Mouse (Mus musculus) hindbrain, embryonic 11.5 days (tissue): ENCODE data around the gene Fgr. TPM values are rescaled to one million over a fixed set of nuclear protein-coding genes. Genes with fewer than 3 reads are reported as not detected.

ENCODE experiments used
- ATAC-seq: fragments of 200-750 bp; cut with Nextera tagmentation; 2 replicates; pipeline ENCODE4 v1.8.0; 2017; ENCODE audit warnings: mild to moderate bottlenecking, moderate TSS enrichment, moderate library complexity; ENCODE audit not compliant: low FRiP score
- DNase-seq: peaks from one replicate; pipeline ENCODE4 v3.0.0-alpha.2; 2015; ENCODE audit warnings: low spot score
- H3K27ac ChIP-seq: fragments of 300-500 bp; sonication (generic); 2 replicates; pipeline ENCODE4 v1.5.1; 2014; ENCODE audit warnings: mild to moderate bottlenecking, low read depth, low read length
- H3K27me3 ChIP-seq: fragments of 300-500 bp; sonication (generic); 2 replicates; pipeline ENCODE4 v1.6.1; 2014; ENCODE audit warnings: mild to moderate bottlenecking, low read length, moderate library complexity, mixed read lengths; ENCODE audit not compliant: control insufficient read depth, insufficient read depth
- H3K36me3 ChIP-seq: fragments of 300-500 bp; sonication (generic); 2 replicates; pipeline ENCODE4 v1.6.1; 2014; ENCODE audit warnings: mild to moderate bottlenecking, low read length, moderate library complexity, mixed read lengths; ENCODE audit not compliant: control insufficient read depth, insufficient read depth
- H3K4me1 ChIP-seq: fragments of 300-500 bp; sonication (generic); replicated peaks from 2 replicates; pipeline ENCODE4 v1.6.1; 2014; ENCODE audit warnings: low read length, mixed read lengths; ENCODE audit not compliant: control insufficient read depth, insufficient read depth
- H3K4me2 ChIP-seq: fragments of 300-500 bp; sonication (generic); replicated peaks from 2 replicates; pipeline ENCODE4 v1.6.1; 2014; ENCODE audit warnings: mild to moderate bottlenecking, low read depth, low read length
- H3K4me3 ChIP-seq: fragments of 300-500 bp; sonication (generic); 2 replicates; pipeline ENCODE4 v1.5.1; 2014; ENCODE audit warnings: low read depth, low read length
- H3K9ac ChIP-seq: fragments of 300-500 bp; sonication (generic); 2 replicates; pipeline ENCODE4 v1.6.1; 2014; ENCODE audit warnings: low read depth, low read length
- H3K9me3 ChIP-seq: fragments of 300-500 bp; sonication (generic); 2 replicates; pipeline ENCODE4 v1.6.1; 2016; ENCODE audit warnings: low read length; ENCODE audit not compliant: control insufficient read depth
- WGBS: fragments of 180-500 bp; shearing (Covaris S2); extraction: QIAGEN DNeasy Blood & Tissue Kit; methylation state at CpG from one replicate; pipeline ENCODE4 v1.1.7; 2014; 5-methylcytosine and 5-hydroxymethylcytosine counted together
- polyA plus RNA-seq: library from polyadenylated mRNA; unstranded; fragments of >200 nt; fragmentation: Nextera tagmentation; extraction: Ambion mirVana; gene quantifications from 2 replicates; pipeline ENCODE4 v1.2.1, GENCODE M21; 2014

Fgr gene
- polyA plus RNA-seq, 1 experiment from 2014 or later, result 0.34 TPM

DNA sequence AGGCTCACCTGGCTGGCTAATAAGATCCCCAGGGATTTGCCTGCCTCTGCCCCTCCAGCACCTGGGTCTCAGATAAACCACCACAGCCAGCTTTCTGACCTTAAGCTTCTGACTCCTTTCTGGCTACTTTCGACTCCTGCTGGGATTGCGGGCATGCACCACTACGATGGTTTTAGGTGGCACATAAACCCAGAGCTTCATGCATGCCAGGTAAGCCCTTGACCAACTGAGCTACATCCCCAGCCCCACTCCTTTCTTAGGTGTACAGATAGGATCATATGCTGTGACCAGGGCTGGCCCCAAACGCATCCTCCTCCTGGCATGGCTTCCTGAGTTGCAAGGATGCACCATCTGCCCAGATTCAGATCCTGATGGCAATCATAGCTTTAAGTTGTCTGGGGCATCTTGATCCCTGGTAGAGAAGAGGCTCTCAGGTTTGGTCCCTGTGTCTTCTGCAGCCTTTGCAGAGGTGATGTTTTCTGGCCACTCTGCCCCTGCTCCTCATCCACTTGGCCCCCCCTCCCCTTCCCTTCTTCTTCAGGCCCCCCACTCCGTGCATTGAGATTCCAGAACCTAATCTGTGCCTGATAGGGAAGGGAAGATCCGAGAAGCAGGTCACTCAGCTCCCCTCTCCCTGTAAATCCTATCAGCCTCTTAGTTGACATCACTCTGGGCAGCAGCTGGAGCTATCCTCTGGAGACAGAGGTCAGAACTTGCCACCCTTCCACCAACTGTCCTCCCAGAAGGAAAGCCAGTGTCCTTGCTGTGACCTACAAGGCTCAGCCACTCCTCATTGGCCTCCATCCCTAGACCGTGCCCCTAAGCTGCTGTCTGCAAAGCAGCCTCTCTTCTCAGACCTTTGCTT is 19.1 kb upstream of the Fgr start:
- WGBS, result 67% methylated on average over 7 of the region's 7 CpGs
- DNase-seq, result no peak
- H3K9ac ChIP-seq, result no peak overlapping the region

DNA sequence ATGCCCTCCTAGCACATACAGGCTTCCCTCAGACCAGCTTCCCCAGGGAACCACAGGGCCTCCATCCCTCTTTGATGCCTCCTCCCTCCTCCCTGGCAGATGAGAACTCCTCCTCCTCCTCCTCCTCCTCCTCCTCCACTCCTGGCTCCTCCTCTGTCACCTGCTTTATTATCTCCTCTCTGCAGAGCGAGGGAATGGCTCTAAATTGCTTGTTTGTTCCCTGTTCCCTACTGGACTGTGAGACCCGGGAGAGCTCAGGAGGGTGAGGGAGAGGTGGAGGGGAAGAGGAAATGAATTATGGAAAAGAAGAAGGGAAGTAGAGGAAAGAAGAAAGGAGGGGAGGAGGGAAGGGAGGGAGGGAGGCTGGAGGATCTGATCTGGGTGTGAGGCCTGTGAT is 18.5 kb upstream of the Fgr start:
- ATAC-seq, result no peak
- no peak overlapping the region for H3K9ac ChIP-seq
- no peak overlapping the region for H3K4me2 ChIP-seq

More for the DNA sequence above, 19.1 kb upstream of the Fgr start:
- Histone ChIP-seq H3K4me1 (peaks cover 10% of the 10 kb centered on the region), H3K36me3 (no peaks in the 10 kb centered on the region), H3K27ac (no peak overlapping the region), H3K4me2 (no peak overlapping the region), H3K9me3 (no peaks in the 10 kb centered on the region), H3K4me3 (no peak overlapping the region), H3K27me3 (no peaks in the 10 kb centered on the region)
- ATAC-seq, result no peak

DNA sequence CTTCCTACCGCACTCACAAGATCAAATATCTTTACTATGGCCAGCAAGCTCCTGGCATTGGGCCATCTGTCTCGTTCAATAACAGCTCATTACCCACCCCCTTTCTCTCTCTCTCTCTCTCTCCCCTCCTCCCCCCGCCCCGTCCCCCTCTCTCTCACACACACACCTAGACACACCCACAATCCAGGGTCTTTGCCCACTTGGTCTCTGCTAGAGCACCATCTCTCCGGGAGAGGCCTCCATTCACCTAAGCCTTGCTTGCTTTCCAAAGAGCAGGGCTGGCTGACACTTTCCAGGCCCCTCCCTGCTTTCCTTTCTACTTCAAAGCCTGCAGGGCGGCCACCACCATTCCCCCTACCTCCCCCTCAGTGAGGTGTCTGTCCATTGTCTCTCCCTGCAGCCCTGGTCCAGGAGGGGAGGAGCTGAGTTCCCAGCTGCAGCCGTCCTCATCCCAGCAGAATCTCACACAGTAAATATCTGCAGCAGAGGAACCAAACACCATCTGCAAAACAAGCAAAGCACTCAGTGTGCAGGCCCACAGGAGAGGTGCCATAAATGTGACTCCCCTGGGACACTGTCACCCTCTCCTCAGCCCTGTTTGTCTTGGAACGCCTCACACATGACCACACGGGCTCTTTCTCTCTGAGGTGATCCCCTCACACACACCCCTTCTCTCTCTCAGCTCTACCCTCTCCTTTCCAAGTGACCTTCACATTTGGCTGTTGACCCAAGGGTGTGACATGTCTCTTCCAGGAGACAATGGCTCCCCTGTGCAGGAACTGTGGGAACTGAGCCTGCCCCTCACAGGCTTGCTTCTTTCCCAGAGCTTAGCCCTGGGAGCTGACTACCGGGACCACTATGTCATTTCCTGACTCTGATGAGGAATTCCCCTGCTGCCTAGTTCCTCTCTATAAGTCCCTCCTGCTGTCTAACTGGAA is 14.9 kb upstream of the Fgr start:
- WGBS, result 1% methylated on average over 10 of the region's 10 CpGs
- Histone ChIP-seq H3K9ac (peak overlapping the region; percentile 43; the same call in 1 of the 2 replicates), H3K9me3 (no peaks in the 10 kb centered on the region), H3K36me3 (no peaks in the 10 kb centered on the region), H3K4me1 (peaks cover 10% of the 10 kb centered on the region), H3K4me2 (0 out of 2 replicates have a peak overlapping the region, but pooled peaks have one; percentile 5), H3K27ac (peak overlapping the region; percentile 89), H3K4me3 (no peak overlapping the region), H3K27me3 (no peaks in the 10 kb centered on the region)
- ATAC-seq (peak; percentile 76), DNase-seq (peak; percentile 61)

More for the DNA sequence above, 18.5 kb upstream of the Fgr start:
- peaks cover 10% of the 10 kb centered on the region for H3K4me1 ChIP-seq
- H3K27me3 ChIP-seq, result no peaks in the 10 kb centered on the region
- H3K36me3 ChIP-seq, result no peaks in the 10 kb centered on the region
- H3K27ac ChIP-seq, result no peak overlapping the region
- H3K4me3 ChIP-seq, result no peak overlapping the region
- DNase-seq, result no peak
- no peaks in the 10 kb centered on the region for H3K9me3 ChIP-seq
- WGBS, result 46% methylated on average over 2 of the region's 2 CpGs

DNA sequence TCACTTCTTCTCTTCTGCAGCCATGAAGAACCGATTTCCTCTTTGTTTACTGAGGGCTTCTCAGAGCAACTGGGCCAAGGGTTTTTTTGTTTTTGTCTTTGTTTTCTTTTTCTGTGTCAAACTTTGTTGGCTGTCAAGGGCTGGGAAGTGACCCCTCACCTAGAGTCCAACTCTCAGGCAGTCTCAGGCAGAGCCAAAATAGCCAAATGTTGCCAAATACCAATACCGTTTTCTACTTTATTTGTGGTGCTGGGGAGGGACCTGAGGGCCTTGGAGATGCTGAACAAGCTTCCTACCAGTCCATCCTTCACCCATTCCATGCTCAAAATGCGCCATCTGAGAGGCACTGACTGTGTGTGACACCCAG is 14.2 kb upstream of the Fgr start:
- peaks cover 12% of the 10 kb centered on the region for H3K4me1 ChIP-seq
- ATAC-seq, result no peak
- H3K9me3 ChIP-seq, result no peaks in the 10 kb centered on the region
- H3K4me3 ChIP-seq, result no peak overlapping the region
- H3K27ac ChIP-seq, result peak overlapping the region; percentile 89
- no peak for DNase-seq
- H3K4me2 ChIP-seq, result no peak overlapping the region
- no peaks in the 10 kb centered on the region for H3K27me3 ChIP-seq
- no peaks in the 10 kb centered on the region for H3K36me3 ChIP-seq
- WGBS, result 46% methylated on average over 3 of the region's 3 CpGs
- H3K9ac ChIP-seq, result no peak overlapping the region

DNA sequence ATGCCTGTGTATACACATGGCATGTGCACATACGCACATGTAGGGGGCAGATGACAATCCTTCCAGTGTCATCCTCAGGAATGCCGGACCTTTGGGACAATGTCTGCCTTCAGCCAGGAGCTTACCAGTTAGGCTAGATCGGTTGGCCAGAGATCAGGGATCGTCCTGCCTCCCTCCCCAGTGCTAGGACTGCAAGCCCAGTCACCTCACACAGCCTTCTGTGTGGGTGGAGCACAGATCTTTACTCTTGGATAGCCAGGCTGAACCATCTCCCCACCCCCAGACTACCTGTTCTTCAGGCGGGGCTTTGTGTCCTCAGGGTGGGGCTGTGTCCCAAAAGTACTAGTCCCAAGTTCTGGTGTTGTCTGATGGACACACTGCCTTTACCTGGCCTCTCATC is 13.6 kb upstream of the Fgr start:
- ATAC-seq, result no peak
- H3K27me3 ChIP-seq, result no peaks in the 10 kb centered on the region
- 0 out of 2 replicates have a peak overlapping the region, but pooled peaks have one; percentile 13 for H3K27ac ChIP-seq
- H3K4me1 ChIP-seq, result peaks cover 12% of the 10 kb centered on the region
- H3K4me2 ChIP-seq, result no peak overlapping the region
- H3K9ac ChIP-seq, result no peak overlapping the region
- 64% methylated on average over 5 of the region's 5 CpGs for WGBS
- H3K4me3 ChIP-seq, result no peak overlapping the region
- no peak for DNase-seq
- H3K36me3 ChIP-seq, result no peaks in the 10 kb centered on the region
- H3K9me3 ChIP-seq, result no peaks in the 10 kb centered on the region

DNA sequence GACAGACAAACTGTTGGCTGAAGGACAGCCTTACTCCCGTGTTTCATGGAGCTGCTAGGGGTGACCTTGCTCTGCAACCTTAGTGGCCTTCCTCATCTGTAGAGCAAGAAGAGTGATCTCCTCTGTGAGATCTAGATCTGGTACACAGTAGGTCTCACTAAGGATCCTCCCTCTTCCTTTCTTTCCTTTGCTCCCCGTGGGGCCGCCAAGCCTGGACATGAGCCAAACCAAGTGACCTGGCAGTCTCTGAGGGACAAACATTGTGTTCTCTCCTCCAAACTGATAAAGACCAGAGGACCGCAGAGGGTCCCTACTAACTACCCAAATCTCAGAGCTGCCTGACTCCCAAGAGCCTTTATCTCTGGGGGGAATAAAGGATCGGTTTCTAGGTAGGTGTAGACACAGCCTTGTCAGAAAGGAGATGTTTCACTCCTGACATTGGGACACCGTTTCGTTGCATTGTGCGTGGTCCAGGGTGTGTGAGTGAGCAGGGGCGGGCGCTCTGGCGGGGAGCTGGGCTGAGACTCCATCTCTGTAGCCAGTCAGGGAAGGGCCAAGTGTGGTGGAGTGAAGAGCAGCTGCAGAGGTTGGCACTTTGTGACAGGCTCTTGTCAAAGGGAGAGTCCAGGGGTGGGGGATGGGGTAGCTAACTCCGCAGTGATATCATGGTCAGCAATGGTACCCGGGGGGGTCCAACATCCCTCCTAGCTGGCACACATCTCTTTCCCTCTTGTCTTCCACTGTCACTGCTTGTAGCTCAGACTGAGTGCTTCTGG is 12.8 kb upstream of the Fgr start:
- Histone ChIP-seq H3K36me3 (no peaks in the 10 kb centered on the region), H3K9me3 (no peaks in the 10 kb centered on the region), H3K4me3 (no peak overlapping the region), H3K27ac (no peak overlapping the region), H3K4me2 (no peak overlapping the region), H3K4me1 (peaks cover 12% of the 10 kb centered on the region), H3K27me3 (no peaks in the 10 kb centered on the region), H3K9ac (no peak overlapping the region)
- 67% methylated on average over 13 of the region's 13 CpGs for WGBS
- ATAC-seq, result no peak
- DNase-seq, result no peak

DNA sequence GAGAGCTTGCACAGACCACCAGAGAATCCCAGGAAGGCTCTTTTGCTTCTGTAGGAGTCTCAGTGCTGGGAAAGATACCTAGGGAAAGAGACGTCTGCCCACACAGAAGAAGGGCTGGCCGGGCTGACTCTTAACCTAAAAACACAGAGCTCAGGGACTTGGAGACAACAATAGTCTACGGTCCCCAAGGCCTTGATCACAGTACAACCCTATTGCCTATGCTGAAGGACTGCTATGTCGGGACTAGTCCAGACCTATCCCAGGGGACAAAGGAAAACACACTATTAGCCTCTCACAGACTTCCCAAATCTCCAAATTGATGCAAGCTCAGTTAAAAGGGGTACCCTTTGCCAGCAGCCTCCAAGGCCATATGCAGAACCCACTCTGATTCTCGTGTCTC is 12.0 kb upstream of the Fgr start:
- Histone ChIP-seq H3K4me2 (no peak overlapping the region), H3K9ac (no peak overlapping the region), H3K4me1 (peaks cover 12% of the 10 kb centered on the region), H3K9me3 (no peaks in the 10 kb centered on the region), H3K36me3 (no peaks in the 10 kb centered on the region), H3K4me3 (no peak overlapping the region), H3K27ac (no peak overlapping the region), H3K27me3 (no peaks in the 10 kb centered on the region)
- WGBS, result 84% methylated on average over 5 of the region's 5 CpGs
- no peak for ATAC-seq
- no peak for DNase-seq

DNA sequence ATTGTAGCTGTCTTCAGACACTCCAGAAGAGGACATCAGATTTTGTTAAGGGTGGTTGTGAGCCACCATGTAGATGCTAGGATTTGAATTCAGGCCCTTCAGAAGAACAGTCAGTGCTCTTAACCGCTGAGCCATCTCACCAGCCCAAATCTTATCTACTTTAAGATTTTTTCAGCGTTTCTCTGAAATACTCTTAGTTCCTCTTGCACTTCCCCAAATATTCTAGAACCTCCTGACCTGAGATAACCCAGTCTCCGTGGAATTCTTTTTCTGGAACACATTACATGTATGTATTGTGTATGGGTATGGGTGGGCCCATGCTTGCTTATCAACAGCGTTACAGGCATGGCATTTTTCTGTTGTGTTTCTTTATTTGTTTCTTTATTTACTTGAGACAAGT is 11.3 kb upstream of the Fgr start:
- ATAC-seq, result no peak
- Histone ChIP-seq H3K27me3 (no peaks in the 10 kb centered on the region), H3K27ac (no peak overlapping the region), H3K9me3 (no peaks in the 10 kb centered on the region), H3K4me3 (no peak overlapping the region), H3K36me3 (no peaks in the 10 kb centered on the region), H3K4me1 (peaks cover 12% of the 10 kb centered on the region), H3K9ac (no peak overlapping the region), H3K4me2 (no peak overlapping the region)
- 90% methylated on average over 4 of the region's 4 CpGs for WGBS
- no peak for DNase-seq
